Mouse (Mus musculus): ENCODE data around the gene Gm21560. TPM values are rescaled to one million over a fixed set of nuclear protein-coding genes. Genes with fewer than 3 reads are reported as not detected.

Gm21560 gene
- not detected for polyA plus RNA-seq (2014; fragmentation: Illumina TruSeq; extraction: RNeasy Lipid Tissue Mini Kit (QIAGEN cat#74804); ENCODE audit: low replicate concordance)

DNA sequence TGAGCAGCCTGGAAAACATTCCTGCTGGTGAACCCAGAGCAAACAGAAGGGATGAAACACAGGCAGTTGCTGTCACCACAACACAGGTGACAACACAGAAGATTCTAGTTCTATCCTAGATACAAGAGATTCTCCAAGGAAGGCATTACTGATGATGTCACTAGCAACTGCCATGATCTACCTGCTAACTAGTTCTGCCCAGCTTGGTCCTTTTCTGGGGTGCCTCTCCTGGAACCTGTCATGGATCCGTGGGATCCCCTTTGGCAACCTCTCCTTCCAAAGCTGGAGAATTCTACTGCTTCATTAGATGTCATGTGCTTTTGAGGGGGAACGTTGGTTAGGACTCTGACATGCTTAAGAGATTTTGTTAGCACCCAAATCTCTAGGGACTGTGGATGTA, at the start of gene Gm21560:
Gm21560 (minus strand) TSS at position 101 of the 400 bp plus-strand sequence.

Other genes with a start within 250 kb of the Gm21560 start
- gene Gm3453, start 240.2 kb downstream of the Gm21560 start, polyA plus RNA-seq (2014; fragmentation: Illumina TruSeq; extraction: RNeasy Lipid Tissue Mini Kit (QIAGEN cat#74804); ENCODE audit: low replicate concordance): not detected
- gene Gm6337, start 161.0 kb downstream of the Gm21560 start, polyA plus RNA-seq (2014; fragmentation: Illumina TruSeq; extraction: RNeasy Lipid Tissue Mini Kit (QIAGEN cat#74804); ENCODE audit: low replicate concordance): not detected
- 0.56 TPM for gene Gm8206, start 125.3 kb downstream of the Gm21560 start, polyA plus RNA-seq (2014; fragmentation: Illumina TruSeq; extraction: RNeasy Lipid Tissue Mini Kit (QIAGEN cat#74804); ENCODE audit: low replicate concordance)
- gene Gm3468, start 110.6 kb downstream of the Gm21560 start, polyA plus RNA-seq (2014; fragmentation: Illumina TruSeq; extraction: RNeasy Lipid Tissue Mini Kit (QIAGEN cat#74804); ENCODE audit: low replicate concordance): 1.6 TPM
- not detected for gene Gm3476, start 93.5 kb downstream of the Gm21560 start, polyA plus RNA-seq (2014; fragmentation: Illumina TruSeq; extraction: RNeasy Lipid Tissue Mini Kit (QIAGEN cat#74804); ENCODE audit: low replicate concordance)
- gene Gm3411, start 68.0 kb upstream of the Gm21560 start, polyA plus RNA-seq (2014; fragmentation: Illumina TruSeq; extraction: RNeasy Lipid Tissue Mini Kit (QIAGEN cat#74804); ENCODE audit: low replicate concordance): 6.5 TPM
- not detected for gene Gm21103, start 85.6 kb upstream of the Gm21560 start, polyA plus RNA-seq (2014; fragmentation: Illumina TruSeq; extraction: RNeasy Lipid Tissue Mini Kit (QIAGEN cat#74804); ENCODE audit: low replicate concordance)
- not detected for gene Gm3618, start 124.4 kb upstream of the Gm21560 start, polyA plus RNA-seq (2014; fragmentation: Illumina TruSeq; extraction: RNeasy Lipid Tissue Mini Kit (QIAGEN cat#74804); ENCODE audit: low replicate concordance)
- not detected for gene Gm16440, start 171.0 kb upstream of the Gm21560 start, polyA plus RNA-seq (2014; fragmentation: Illumina TruSeq; extraction: RNeasy Lipid Tissue Mini Kit (QIAGEN cat#74804); ENCODE audit: low replicate concordance)
- gene Gm3591, start 193.2 kb upstream of the Gm21560 start, polyA plus RNA-seq (2014; fragmentation: Illumina TruSeq; extraction: RNeasy Lipid Tissue Mini Kit (QIAGEN cat#74804); ENCODE audit: low replicate concordance): 0.63 TPM
- not detected for gene Gm3594, start 225.3 kb upstream of the Gm21560 start, polyA plus RNA-seq (2014; fragmentation: Illumina TruSeq; extraction: RNeasy Lipid Tissue Mini Kit (QIAGEN cat#74804); ENCODE audit: low replicate concordance)

Measured in small intestine, adult 10 weeks (tissue).